Mouse (Mus musculus) frontal cortex, adult (tissue): ENCODE measurements at regions not wholly inside any gene's neighbourhood (a gene's known extent, or its start where the extent isn't known, plus 50 kb on each side); places are given as distances from the start of the nearest gene placed in this dataset.
"Not testable (repeated sequence)": the region's sequence is repeated elsewhere in the genome, so short reads cannot be mapped to it uniquely, and the experiment has no call there.

Experiments used
- ATAC-seq: cut with Nextera tagmentation; 2 replicates; pipeline ENCODE4 v1.9.2; 2017; ENCODE audit warnings: mild to moderate bottlenecking, moderate library complexity, mixed read lengths; ENCODE audit not compliant: low TSS enrichment

GRCm38 (mm10) chr9:76407549-76407948 lies 83.9 kb upstream of the Hcrtr2 start:
- no peak for ATAC-seq

GRCm38 (mm10) chr9:76401897-76402670 lies 78.4 kb upstream of the Hcrtr2 start:
- ATAC-seq, result not testable (repeated sequence)

- no peak for ATAC-seq
These were observed 77.2 kb upstream of the Hcrtr2 start for GRCm38 (mm10) chr9:76400900-76401299.

DNA sequence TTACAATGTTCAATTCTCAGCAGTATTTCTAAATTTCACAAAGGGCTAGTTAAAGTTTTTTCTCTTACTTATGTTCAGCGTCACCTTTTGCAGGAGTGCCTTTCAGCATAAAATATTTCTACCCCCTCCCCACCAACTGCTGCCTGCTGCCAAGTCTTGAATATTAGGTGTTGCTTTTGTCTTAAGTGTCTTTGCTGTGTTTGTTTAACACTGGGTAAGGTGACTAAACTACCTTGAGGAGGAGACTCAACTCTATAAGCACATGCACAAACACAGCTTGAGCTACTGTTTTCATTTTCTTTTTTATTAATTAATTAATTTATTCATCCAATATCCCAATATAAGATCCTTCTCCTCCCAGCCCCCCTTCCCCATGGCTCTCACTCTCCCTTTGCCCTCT lies 70.1 kb upstream of the Hcrtr2 start:
- ATAC-seq, result no peak

DNA sequence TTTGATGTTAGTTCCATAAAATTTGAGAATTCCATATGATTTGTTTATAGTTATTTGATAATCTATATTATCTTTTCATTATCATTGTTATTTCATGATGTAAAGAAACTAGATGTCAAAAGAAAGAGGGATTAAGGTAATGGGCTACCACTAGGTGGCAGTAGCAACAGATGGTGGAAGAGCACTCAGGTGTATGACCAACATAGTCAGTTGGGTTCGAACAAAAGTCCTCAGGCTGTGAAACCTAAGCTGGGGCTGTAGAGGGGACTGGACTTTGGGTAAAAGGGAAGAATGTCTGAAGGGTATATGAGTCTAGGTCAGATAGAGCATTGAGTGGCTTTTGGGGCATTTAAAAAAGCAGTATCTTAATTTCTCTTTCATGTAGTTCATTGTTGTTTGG lies 67.2 kb upstream of the Hcrtr2 start:
- peak; percentile 55; the same call in 1 of the 2 replicates for ATAC-seq
